Comparison of ENCODE assay signal across 10 mouse cellular contexts in genomic region chr5:30243741-30244140, GRCm38 (mm10). TPM values are rescaled to one million over a fixed set of nuclear protein-coding genes. Genes with fewer than 3 reads are reported as not detected.
A peak's percentile ranks its signal among the peaks of the same experiment; 100 is the strongest.
DNase-seq lines count a peak whose midpoint lies in the region; ATAC-seq and TF ChIP-seq lines count a peak whose summit lies in the region.
"Had no signal": no experiment of that assay in that cellular context is flagged by ENCODE, and none has a peak within 500 bp of the region (broad histone marks: within the 10 kb centered on the region; RNA-seq: fewer than 3 reads in every experiment).

No protein-coding gene starts in this region.

- no peak overlapping the region for H3K4me2 ChIP-seq in kidney, embryonic 15.5 days
- H3K4me2 ChIP-seq: embryonic facial prominence, embryonic 12.5 days; limb, embryonic 13.5 days had no signal

- no peak overlapping the region for H3K27ac ChIP-seq in kidney, embryonic 15.5 days
- H3K27ac ChIP-seq: embryonic facial prominence, embryonic 12.5 days; limb, embryonic 13.5 days had no signal

- TF ChIP-seq CTCF in G1E (IDR thresholded peaks at IDR 0.05; ENCODE audit: low read depth, low read length): peak; percentile 54
- peak; percentile 61; the same call in 1 of the 2 replicates for TF ChIP-seq CTCF in brain, embryonic 14.5 days (IDR thresholded peaks at IDR 0.05; ENCODE audit: borderline replicate concordance, extremely low read depth, insufficient read depth, insufficient read length)

- ATAC-seq in G1E (ENCODE audit: extremely low read depth, insufficient number of reproducible peaks, low FRiP score, poor library complexity, severe bottlenecking): no peak
- no peak for ATAC-seq in kidney, embryonic 15.5 days (replicated peaks; ENCODE audit: low FRiP score)

- no peaks in the 10 kb centered on the region for H3K27me3 ChIP-seq in G1E (ENCODE audit: insufficient read depth, low read length)
- no peaks in the 10 kb centered on the region for H3K27me3 ChIP-seq in kidney, embryonic 15.5 days
- H3K27me3 ChIP-seq: embryonic facial prominence, embryonic 12.5 days; limb, embryonic 13.5 days had no signal

- peaks cover 57% of the 10 kb centered on the region for H3K36me3 ChIP-seq in G1E (replicated peaks)
- peaks cover 6% of the 10 kb centered on the region for H3K36me3 ChIP-seq in kidney, embryonic 15.5 days

- DNase-seq in kidney, postnatal 10 days: peak; percentile 16
- no peak for DNase-seq in kidney, postnatal 25 days
- no peak for DNase-seq in G1E (ENCODE audit: low spot score)
- DNase-seq in brain, embryonic 14.5 days (ENCODE audit: low read depth): peak; percentile 61
- DNase-seq in lung, postnatal 14 days: peak; percentile 13
- no peak for DNase-seq in right cerebral cortex, adult 18-20 months
- DNase-seq in natural killer cell, adult 2 months (ENCODE audit: low spot score in 2 of 2): no peak

- peaks cover 33% of the 10 kb centered on the region for H3K4me1 ChIP-seq in G1E (ENCODE audit: insufficient read depth, low read depth, low read length)
- peaks cover 18% of the 10 kb centered on the region for H3K4me1 ChIP-seq in kidney, embryonic 15.5 days

- H3K4me3 ChIP-seq in G1E (ENCODE audit: low read depth, low read length): no peak overlapping the region
- H3K4me3 ChIP-seq in kidney, embryonic 15.5 days (replicated peaks): no peak overlapping the region
- H3K4me3 ChIP-seq: embryonic facial prominence, embryonic 12.5 days; limb, embryonic 13.5 days had no signal

- 63% methylated on average over 9 of the region's 9 CpGs for WGBS in kidney, embryonic 15.5 days

- no peak overlapping the region for H3K9ac ChIP-seq in kidney, embryonic 15.5 days
- H3K9ac ChIP-seq: embryonic facial prominence, embryonic 12.5 days; limb, embryonic 13.5 days had no signal

- TF ChIP-seq POLR2A in brain, embryonic 14.5 days (IDR thresholded peaks at IDR 0.05; ENCODE audit: borderline replicate concordance, extremely low read depth, insufficient read depth, insufficient read length, poor library complexity, severe bottlenecking): no peak

- H3K9me3 ChIP-seq in G1E (replicated peaks): no peaks in the 10 kb centered on the region
- H3K9me3 ChIP-seq in kidney, embryonic 15.5 days (replicated peaks): no peaks in the 10 kb centered on the region
- H3K9me3 ChIP-seq: embryonic facial prominence, embryonic 12.5 days; limb, embryonic 13.5 days had no signal

RNA-seq across cellular contexts. Expression of gene Selenoi, which starts 11.4 kb away (rescaled TPM):
- 49.7 and 54.0 TPM in 2 replicates for total RNA-seq in G1E (2014; fragmentation: Nextera tagmentation)
- total RNA-seq in G1E (2017): 41.7 and 55.2 TPM in 2 replicates
- polyA plus RNA-seq in G1E (2012): 0.95 and 1.6 TPM in 2 replicates
- 46.1 and 57.4 TPM in 2 replicates for polyA plus RNA-seq in brain, embryonic 14.5 days (2012; rRNA removed)
- 14.0 and 14.3 TPM in 2 replicates for polyA plus RNA-seq in kidney, embryonic 15.5 days (2015; fragmentation: Nextera tagmentation; extraction: Ambion mirVana)

RNA-seq across cellular contexts. Expression of gene Drc1, which starts 37.4 kb away (rescaled TPM):
- total RNA-seq in G1E (2014; fragmentation: Nextera tagmentation): not detected in 2 replicates
- total RNA-seq in G1E (2017): not detected in 2 replicates
- not detected in 2 replicates for polyA plus RNA-seq in G1E (2012)
- polyA plus RNA-seq in brain, embryonic 14.5 days (2012; rRNA removed): 2.7 and 4.0 TPM in 2 replicates
- 0.30 and 0.84 TPM in 2 replicates for polyA plus RNA-seq in kidney, embryonic 15.5 days (2015; fragmentation: Nextera tagmentation; extraction: Ambion mirVana)

RNA-seq across cellular contexts. Expression of gene Adgrf3, which starts 38.2 kb away (rescaled TPM):
- total RNA-seq in G1E (2014; fragmentation: Nextera tagmentation) (1.1 and 1.3 TPM in 2 replicates), G1E (2017) (0.11 and 0.23 TPM in 2 replicates)
- polyA plus RNA-seq in G1E (2012): 0.02 and 0.03 TPM in 2 replicates
- 0.03 TPM in 1 of 2 replicates, not detected in the other for polyA plus RNA-seq in brain, embryonic 14.5 days (2012; rRNA removed)
- 0.17 and 0.26 TPM in 2 replicates for polyA plus RNA-seq in kidney, embryonic 15.5 days (2015; fragmentation: Nextera tagmentation; extraction: Ambion mirVana)
- polyA plus RNA-seq: limb, embryonic 13.5 days had no signal

Comparison
In these comparisons a context has a peak if more than half of its experiments do, and no peak if none do; other contexts are left out.
1. DNase-seq: peak in kidney, postnatal 10 days (single experiment), brain, embryonic 14.5 days (single experiment) and lung, postnatal 14 days (single experiment); none in kidney, postnatal 25 days (0 of 2), G1E (single experiment), right cerebral cortex, adult 18-20 months (single experiment) and natural killer cell, adult 2 months (0 of 2).